Mouse (Mus musculus): ENCODE measurements around the gene Tpm1. TPM values are rescaled to one million over a fixed set of nuclear protein-coding genes. Genes with fewer than 3 reads are reported as not detected.

Gene Tpm1
- polyA plus RNA-seq, 1 experiment from 2014 or later: 298 TPM

GRCm38 (mm10) chr9:67035957-67036451 is 13.2 kb downstream of the Tpm1 start:
- DNase-seq (ENCODE audit: low spot score, missing footprints): no peak
- Histone ChIP-seq H3K36me3 (ENCODE audit: control insufficient read depth, insufficient read depth, low read length) (peaks cover 36% of the 10 kb centered on the region), H3K4me3 (ENCODE audit: low read depth, low read length) (no peak overlapping the region)

GRCm38 (mm10) chr9:67034677-67035076 is 14.5 kb downstream of the Tpm1 start:
- DNase-seq (ENCODE audit: low spot score, missing footprints): no peak
- Histone ChIP-seq H3K4me1 (ENCODE audit: control insufficient read depth, insufficient read depth, low read length) (peaks cover under 1% of the 10 kb centered on the region; the same call in 1 of the 2 replicates), H3K27ac (ENCODE audit: low read depth, low read length) (no peak overlapping the region), H3K4me2 (no peak overlapping the region), H3K27me3 (ENCODE audit: control insufficient read depth, insufficient read depth, low read length) (no peaks in the 10 kb centered on the region), H3K4me3 (ENCODE audit: low read depth, low read length) (no peak overlapping the region), H3K9ac (ENCODE audit: low read length) (no peak overlapping the region), H3K9me3 (ENCODE audit: control insufficient read depth, low read length) (peaks cover 6% of the 10 kb centered on the region), H3K36me3 (ENCODE audit: control insufficient read depth, insufficient read depth, low read length) (peaks cover 42% of the 10 kb centered on the region)
- no peak for ATAC-seq (ENCODE audit: low FRiP score)
- 91% methylated on average over 4 of the region's 4 CpGs for WGBS

More at GRCm38 (mm10) chr9:67035957-67036451, 13.2 kb downstream of the Tpm1 start:
- WGBS: 95% methylated on average over 12 of the region's 12 CpGs
- ATAC-seq (ENCODE audit: low FRiP score): no peak
- H3K4me1 ChIP-seq (ENCODE audit: control insufficient read depth, insufficient read depth, low read length): peaks cover 13% of the 10 kb centered on the region
- H3K27ac ChIP-seq (ENCODE audit: low read depth, low read length): no peak overlapping the region
- no peak overlapping the region for H3K9ac ChIP-seq (ENCODE audit: low read length)
- H3K4me2 ChIP-seq: no peak overlapping the region
- H3K9me3 ChIP-seq (ENCODE audit: control insufficient read depth, low read length): peaks cover 6% of the 10 kb centered on the region
- no peaks in the 10 kb centered on the region for H3K27me3 ChIP-seq (ENCODE audit: control insufficient read depth, insufficient read depth, low read length)

GRCm38 (mm10) chr9:67033016-67033415 is 16.2 kb downstream of the Tpm1 start:
- no peak overlapping the region for H3K9ac ChIP-seq (ENCODE audit: low read length)
- H3K27ac ChIP-seq (ENCODE audit: low read depth, low read length): no peak overlapping the region
- H3K9me3 ChIP-seq (ENCODE audit: control insufficient read depth, low read length): peaks cover 6% of the 10 kb centered on the region
- no peak overlapping the region for H3K4me3 ChIP-seq (ENCODE audit: low read depth, low read length)
- 95% methylated on average over 10 of the region's 10 CpGs for WGBS
- H3K27me3 ChIP-seq (ENCODE audit: control insufficient read depth, insufficient read depth, low read length): no peaks in the 10 kb centered on the region
- H3K4me1 ChIP-seq (ENCODE audit: control insufficient read depth, insufficient read depth, low read length): no peaks in the 10 kb centered on the region
- ATAC-seq (ENCODE audit: low FRiP score): no peak
- no peak for DNase-seq (ENCODE audit: low spot score, missing footprints)
- no peak overlapping the region for H3K4me2 ChIP-seq
- H3K36me3 ChIP-seq (ENCODE audit: control insufficient read depth, insufficient read depth, low read length): peaks cover 45% of the 10 kb centered on the region

GRCm38 (mm10) chr9:67032611-67033010 is 16.6 kb downstream of the Tpm1 start:
- H3K4me1 ChIP-seq (ENCODE audit: control insufficient read depth, insufficient read depth, low read length): no peaks in the 10 kb centered on the region
- WGBS: 96% methylated on average over 15 of the region's 15 CpGs
- H3K4me2 ChIP-seq: no peak overlapping the region
- H3K9me3 ChIP-seq (ENCODE audit: control insufficient read depth, low read length): peaks cover 6% of the 10 kb centered on the region
- no peak for ATAC-seq (ENCODE audit: low FRiP score)
- H3K9ac ChIP-seq (ENCODE audit: low read length): no peak overlapping the region
- no peaks in the 10 kb centered on the region for H3K27me3 ChIP-seq (ENCODE audit: control insufficient read depth, insufficient read depth, low read length)
- H3K27ac ChIP-seq (ENCODE audit: low read depth, low read length): no peak overlapping the region
- no peak for DNase-seq (ENCODE audit: low spot score, missing footprints)
- peaks cover 45% of the 10 kb centered on the region for H3K36me3 ChIP-seq (ENCODE audit: control insufficient read depth, insufficient read depth, low read length)
- no peak overlapping the region for H3K4me3 ChIP-seq (ENCODE audit: low read depth, low read length)

GRCm38 (mm10) chr9:67029518-67029917 is 19.7 kb downstream of the Tpm1 start:
- H3K27me3 ChIP-seq (ENCODE audit: control insufficient read depth, insufficient read depth, low read length): no peaks in the 10 kb centered on the region
- WGBS: 93% methylated on average over 13 of the region's 13 CpGs
- DNase-seq (ENCODE audit: low spot score, missing footprints) (no peak), ATAC-seq (ENCODE audit: low FRiP score) (no peak)
- H3K4me3 ChIP-seq (ENCODE audit: low read depth, low read length): no peak overlapping the region
- no peak overlapping the region for H3K27ac ChIP-seq (ENCODE audit: low read depth, low read length)
- H3K36me3 ChIP-seq (ENCODE audit: control insufficient read depth, insufficient read depth, low read length): peaks cover 27% of the 10 kb centered on the region
- H3K4me2 ChIP-seq: no peak overlapping the region
- no peaks in the 10 kb centered on the region; the same call in 1 of the 2 replicates for H3K9me3 ChIP-seq (ENCODE audit: control insufficient read depth, low read length)
- no peak overlapping the region for H3K9ac ChIP-seq (ENCODE audit: low read length)
- no peaks in the 10 kb centered on the region for H3K4me1 ChIP-seq (ENCODE audit: control insufficient read depth, insufficient read depth, low read length)

- no peaks in the 10 kb centered on the region for H3K4me1 ChIP-seq (ENCODE audit: control insufficient read depth, insufficient read depth, low read length)
- no peak for DNase-seq (ENCODE audit: low spot score, missing footprints)
- 87% methylated on average over 4 of the region's 4 CpGs for WGBS
Observed at GRCm38 (mm10) chr9:67028929-67029328, 20.3 kb downstream of the Tpm1 start.

GRCm38 (mm10) chr9:67028133-67028724 is 21.0 kb downstream of the Tpm1 start:
- no peak overlapping the region for H3K27ac ChIP-seq (ENCODE audit: low read depth, low read length)
- H3K9ac ChIP-seq (ENCODE audit: low read length): no peak overlapping the region
- no peak for ATAC-seq (ENCODE audit: low FRiP score)
- H3K4me2 ChIP-seq: no peak overlapping the region
- 91% methylated on average over 12 of the region's 12 CpGs for WGBS
- no peak for DNase-seq (ENCODE audit: low spot score, missing footprints)
- no peaks in the 10 kb centered on the region for H3K27me3 ChIP-seq (ENCODE audit: control insufficient read depth, insufficient read depth, low read length)
- peaks cover 17% of the 10 kb centered on the region for H3K36me3 ChIP-seq (ENCODE audit: control insufficient read depth, insufficient read depth, low read length)
- H3K4me1 ChIP-seq (ENCODE audit: control insufficient read depth, insufficient read depth, low read length): no peaks in the 10 kb centered on the region
- H3K4me3 ChIP-seq (ENCODE audit: low read depth, low read length): no peak overlapping the region
- no peaks in the 10 kb centered on the region for H3K9me3 ChIP-seq (ENCODE audit: control insufficient read depth, low read length)

More at GRCm38 (mm10) chr9:67028929-67029328, 20.3 kb downstream of the Tpm1 start:
- Histone ChIP-seq H3K27me3 (ENCODE audit: control insufficient read depth, insufficient read depth, low read length) (no peaks in the 10 kb centered on the region), H3K4me3 (ENCODE audit: low read depth, low read length) (no peak overlapping the region), H3K9me3 (ENCODE audit: control insufficient read depth, low read length) (no peaks in the 10 kb centered on the region), H3K36me3 (ENCODE audit: control insufficient read depth, insufficient read depth, low read length) (peaks cover 21% of the 10 kb centered on the region), H3K27ac (ENCODE audit: low read depth, low read length) (no peak overlapping the region), H3K4me2 (no peak overlapping the region), H3K9ac (ENCODE audit: low read length) (no peak overlapping the region)
- ATAC-seq (ENCODE audit: low FRiP score): no peak

- WGBS: 91% methylated on average over 7 of the region's 7 CpGs
- no peak overlapping the region for H3K27ac ChIP-seq (ENCODE audit: low read depth, low read length)
- H3K36me3 ChIP-seq (ENCODE audit: control insufficient read depth, insufficient read depth, low read length): peaks cover 10% of the 10 kb centered on the region
- ATAC-seq (ENCODE audit: low FRiP score): no peak
- no peaks in the 10 kb centered on the region for H3K4me1 ChIP-seq (ENCODE audit: control insufficient read depth, insufficient read depth, low read length)
- DNase-seq (ENCODE audit: low spot score, missing footprints): no peak
- H3K4me2 ChIP-seq: no peak overlapping the region
- H3K9me3 ChIP-seq (ENCODE audit: control insufficient read depth, low read length): no peaks in the 10 kb centered on the region
- H3K4me3 ChIP-seq (ENCODE audit: low read depth, low read length): no peak overlapping the region
- no peak overlapping the region for H3K9ac ChIP-seq (ENCODE audit: low read length)
- H3K27me3 ChIP-seq (ENCODE audit: control insufficient read depth, insufficient read depth, low read length): no peaks in the 10 kb centered on the region
Observed at GRCm38 (mm10) chr9:67026890-67027289, 22.3 kb downstream of the Tpm1 start.

GRCm38 (mm10) chr9:67026061-67026460 is 23.1 kb downstream of the Tpm1 start:
- Histone ChIP-seq H3K27me3 (ENCODE audit: control insufficient read depth, insufficient read depth, low read length) (no peaks in the 10 kb centered on the region), H3K4me2 (no peak overlapping the region), H3K36me3 (ENCODE audit: control insufficient read depth, insufficient read depth, low read length) (peaks cover 10% of the 10 kb centered on the region), H3K27ac (ENCODE audit: low read depth, low read length) (no peak overlapping the region), H3K4me3 (ENCODE audit: low read depth, low read length) (no peak overlapping the region), H3K4me1 (ENCODE audit: control insufficient read depth, insufficient read depth, low read length) (no peaks in the 10 kb centered on the region), H3K9ac (ENCODE audit: low read length) (no peak overlapping the region), H3K9me3 (ENCODE audit: control insufficient read depth, low read length) (no peaks in the 10 kb centered on the region)
- WGBS: 92% methylated on average over 7 of the region's 7 CpGs
- no peak for ATAC-seq (ENCODE audit: low FRiP score)
- DNase-seq (ENCODE audit: low spot score, missing footprints): no peak
